Mouse (Mus musculus): ENCODE data around the gene Usp1.
"Not testable (repeated sequence)": the region's sequence is repeated elsewhere in the genome, so short reads cannot be mapped to it uniquely, and the experiment has no call there.

Usp1 gene

DNA sequence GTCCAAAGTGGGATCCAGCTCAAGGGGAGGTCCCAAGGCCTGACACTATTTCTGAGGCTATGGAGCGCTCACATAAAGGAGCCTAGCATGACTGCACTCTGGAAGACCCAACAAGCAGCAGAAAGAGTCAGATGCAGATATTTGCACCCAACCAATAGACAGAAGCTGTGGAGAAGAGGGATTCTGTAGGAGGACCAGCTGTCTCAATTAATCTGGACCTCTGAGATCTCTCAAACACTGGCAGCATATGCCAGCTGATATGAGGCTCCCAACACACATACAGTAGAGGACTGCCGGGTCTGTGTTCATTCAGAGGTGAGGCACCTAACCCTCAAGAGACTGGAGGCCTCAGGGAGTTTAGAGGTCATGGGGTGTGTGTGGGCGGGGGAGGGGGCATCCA, 56.4 kb downstream of the Usp1 start:
- not testable (repeated sequence) for DNase-seq (ENCODE audit: low spot score)

DNA sequence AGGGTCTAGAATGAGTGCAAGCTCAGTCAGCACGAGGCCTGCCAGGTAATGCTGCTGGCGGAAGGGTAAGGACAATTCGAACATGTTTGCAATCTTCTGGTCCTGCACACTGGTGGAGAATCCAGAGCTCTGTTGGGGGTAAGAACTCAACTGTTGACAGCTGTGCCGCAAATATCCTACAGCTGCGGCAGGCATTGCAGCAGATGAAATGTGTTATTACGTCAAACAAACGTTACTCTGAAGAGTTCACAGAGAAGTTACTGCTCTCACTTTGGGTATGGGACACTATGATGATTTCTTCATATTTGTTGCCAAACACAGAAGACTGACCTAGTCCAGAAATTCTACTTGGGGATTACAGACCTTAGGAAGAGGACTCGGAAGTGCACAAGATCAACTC, 61.1 kb downstream of the Usp1 start:
- DNase-seq (ENCODE audit: low spot score): no peak

All from left cerebral cortex, adult 11 months (tissue).